Mouse (Mus musculus) heart, embryonic 11.5 days (tissue): ENCODE results near the gene Fancm. TPM values are rescaled to one million over a fixed set of nuclear protein-coding genes. Genes with fewer than 3 reads are reported as not detected.
"Not testable (repeated sequence)": the region's sequence is repeated elsewhere in the genome, so short reads cannot be mapped to it uniquely, and the experiment has no call there.

Experiments used
- ATAC-seq: fragments of 200-750 bp; cut with Nextera tagmentation; replicated peaks from 2 replicates; pipeline ENCODE4 v1.8.0; 2017; ENCODE audit warnings: moderate library complexity; ENCODE audit not compliant: insufficient number of reproducible peaks, low FRiP score, low TSS enrichment
- H3K27ac ChIP-seq: fragments of 300-500 bp; sonication (generic); 2 replicates; pipeline ENCODE4 v1.5.1; 2014; ENCODE audit warnings: mild to moderate bottlenecking, low read depth, low read length
- H3K27me3 ChIP-seq: fragments of 300-500 bp; sonication (generic); 2 replicates; pipeline ENCODE4 v1.6.1; 2014; ENCODE audit warnings: mild to moderate bottlenecking, low read length, mixed read lengths; ENCODE audit not compliant: control insufficient read depth, insufficient read depth
- H3K36me3 ChIP-seq: fragments of 300-500 bp; sonication (generic); 2 replicates; pipeline ENCODE4 v1.6.1; 2014; ENCODE audit warnings: mild to moderate bottlenecking, low read length, moderate library complexity, mixed read lengths; ENCODE audit not compliant: control insufficient read depth, insufficient read depth
- H3K4me1 ChIP-seq: fragments of 300-500 bp; sonication (generic); 2 replicates; pipeline ENCODE4 v1.6.1; 2014; ENCODE audit warnings: low read length; ENCODE audit not compliant: control insufficient read depth, insufficient read depth
- H3K4me2 ChIP-seq: fragments of 300-500 bp; sonication (generic); 2 replicates; pipeline ENCODE4 v1.6.1; 2014; ENCODE audit warnings: mild to moderate bottlenecking, moderate library complexity
- H3K4me3 ChIP-seq: fragments of 300-500 bp; sonication (generic); 2 replicates; pipeline ENCODE4 v1.5.1; 2014; ENCODE audit warnings: low read depth, low read length
- H3K9ac ChIP-seq: fragments of 300-500 bp; sonication (generic); 2 replicates; pipeline ENCODE4 v1.6.1; 2014; ENCODE audit warnings: mild to moderate bottlenecking, low read depth, low read length, moderate library complexity
- H3K9me3 ChIP-seq: fragments of 300-500 bp; sonication (generic); replicated peaks from 2 replicates; pipeline ENCODE4 v1.6.1; 2016; ENCODE audit warnings: low read length; ENCODE audit not compliant: control insufficient read depth
- WGBS: fragments of 180-500 bp; shearing (Covaris S2); extraction: QIAGEN DNeasy Blood & Tissue Kit; methylation state at CpG from one replicate; pipeline ENCODE4 v1.1.7; 2014; ENCODE audit not compliant: insufficient replicate concordance; 5-methylcytosine and 5-hydroxymethylcytosine counted together
- polyA plus RNA-seq: library from polyadenylated mRNA; unstranded; fragments of >200 nt; fragmentation: Nextera tagmentation; extraction: Ambion mirVana; gene quantifications from 2 replicates; pipeline ENCODE4 v1.2.1, GENCODE M21; 2014

Fancm gene
- polyA plus RNA-seq, 1 experiment from 2014 or later, result 9.7 TPM

DNA sequence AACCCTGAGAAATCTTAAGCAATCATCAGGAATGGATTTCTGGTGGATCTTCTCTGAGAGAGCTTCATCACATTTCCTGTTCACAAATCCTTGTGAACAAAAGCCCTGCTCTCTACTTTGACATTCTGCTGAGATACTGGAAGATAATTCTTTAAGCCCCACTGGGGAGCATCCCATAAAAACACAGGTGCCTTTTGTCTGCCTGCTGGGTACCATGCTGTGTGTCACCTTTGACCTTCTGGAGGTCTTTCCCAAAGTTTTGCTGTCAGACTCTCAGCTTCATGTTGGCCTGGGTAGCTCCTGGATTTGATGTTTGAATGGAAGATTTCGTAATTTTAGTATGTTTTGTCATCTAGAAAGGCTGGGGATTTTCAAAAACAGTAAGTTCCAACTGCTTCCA is 33.3 kb downstream of the Fancm start:
- 71% methylated on average over 1 of the region's 1 CpGs for WGBS
- Histone ChIP-seq H3K4me1 (no peaks in the 10 kb centered on the region), H3K9me3 (no peaks in the 10 kb centered on the region), H3K27ac (no peak overlapping the region), H3K9ac (no peak overlapping the region), H3K4me3 (no peak overlapping the region), H3K4me2 (no peak overlapping the region), H3K36me3 (peaks cover 9% of the 10 kb centered on the region; the same call in 1 of the 2 replicates), H3K27me3 (no peaks in the 10 kb centered on the region)
- ATAC-seq, result no peak

DNA sequence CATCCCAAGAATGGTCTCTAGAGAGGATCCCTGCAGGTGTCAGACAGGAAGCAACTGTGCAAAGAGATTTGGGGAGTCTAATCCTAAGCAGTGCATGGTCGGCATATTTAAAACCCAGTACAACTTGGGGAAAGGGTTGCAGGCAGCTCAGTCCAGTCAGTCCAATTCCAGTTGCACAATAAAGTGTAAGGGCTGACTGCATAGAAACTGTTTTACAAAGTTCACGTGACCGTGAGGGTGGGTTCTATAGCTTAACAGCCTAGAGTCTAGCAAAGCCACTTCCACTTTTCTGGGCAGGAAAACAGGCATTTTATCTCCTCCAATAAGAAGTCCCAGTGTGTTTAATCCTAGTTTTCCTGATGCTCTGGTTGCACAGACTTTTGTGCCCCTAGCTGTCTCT is 36.1 kb downstream of the Fancm start:
- no peaks in the 10 kb centered on the region for H3K9me3 ChIP-seq

DNA sequence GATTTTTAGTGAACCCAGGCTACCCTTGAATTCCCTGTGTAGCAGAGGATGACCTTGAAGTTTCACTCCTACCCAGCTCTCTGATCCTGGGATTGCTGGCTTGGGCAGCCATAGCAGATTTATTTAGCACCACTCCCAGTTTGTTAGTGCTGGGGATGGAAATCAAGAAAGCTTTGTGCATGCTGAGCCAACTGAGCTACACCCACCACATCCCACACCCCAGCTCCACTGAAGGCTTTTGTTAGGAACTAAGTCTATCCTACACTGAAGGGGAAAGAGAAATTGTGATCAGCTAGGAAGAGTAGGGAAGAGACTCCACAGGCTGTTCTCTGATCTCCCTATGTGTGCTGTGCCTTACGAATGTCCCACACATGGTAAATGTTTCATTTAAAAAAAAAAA is 37.4 kb downstream of the Fancm start:
- Histone ChIP-seq H3K9ac (no peak overlapping the region), H3K4me3 (no peak overlapping the region), H3K4me1 (no peaks in the 10 kb centered on the region), H3K36me3 (peaks cover 6% of the 10 kb centered on the region; the same call in 1 of the 2 replicates), H3K4me2 (no peak overlapping the region), H3K9me3 (no peaks in the 10 kb centered on the region), H3K27me3 (no peaks in the 10 kb centered on the region), H3K27ac (no peak overlapping the region)
- WGBS, result 85% methylated on average over 1 of the region's 1 CpGs
- no peak for ATAC-seq

More for the DNA sequence above, 36.1 kb downstream of the Fancm start:
- Histone ChIP-seq H3K36me3 (peaks cover 4% of the 10 kb centered on the region; the same call in 1 of the 2 replicates), H3K27ac (no peak overlapping the region), H3K9ac (no peak overlapping the region), H3K4me2 (no peak overlapping the region), H3K4me3 (no peak overlapping the region), H3K4me1 (no peaks in the 10 kb centered on the region), H3K27me3 (no peaks in the 10 kb centered on the region)
- no peak for ATAC-seq
- WGBS, result 82% methylated on average over 3 of the region's 3 CpGs

DNA sequence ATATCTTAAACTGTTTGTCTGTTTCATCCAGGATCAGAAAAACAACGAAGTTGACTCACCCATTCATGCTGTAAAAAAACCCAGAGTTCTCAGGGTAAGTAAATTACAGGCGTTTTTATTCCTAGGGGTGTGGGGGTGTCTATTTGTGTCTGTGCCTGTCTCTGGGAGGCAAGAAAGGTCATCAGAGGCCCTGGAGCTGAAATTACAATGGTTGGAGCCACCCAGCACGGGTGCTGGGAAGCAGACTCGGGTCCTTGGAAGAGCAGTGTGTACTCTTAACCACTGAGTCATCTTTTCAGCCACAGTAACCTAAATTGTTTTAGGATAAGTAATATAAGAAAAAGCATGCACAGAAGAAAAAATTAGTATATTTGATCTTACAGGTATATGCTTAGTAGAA is 38.5 kb downstream of the Fancm start:
- no peaks in the 10 kb centered on the region for H3K9me3 ChIP-seq
- no peak for ATAC-seq
- no peak overlapping the region for H3K27ac ChIP-seq
- H3K27me3 ChIP-seq, result no peaks in the 10 kb centered on the region
- H3K4me2 ChIP-seq, result no peak overlapping the region
- peaks cover 6% of the 10 kb centered on the region; the same call in 1 of the 2 replicates for H3K36me3 ChIP-seq
- H3K4me3 ChIP-seq, result no peak overlapping the region
- no peaks in the 10 kb centered on the region for H3K4me1 ChIP-seq
- 80% methylated on average over 4 of the region's 4 CpGs for WGBS
- H3K9ac ChIP-seq, result no peak overlapping the region

DNA sequence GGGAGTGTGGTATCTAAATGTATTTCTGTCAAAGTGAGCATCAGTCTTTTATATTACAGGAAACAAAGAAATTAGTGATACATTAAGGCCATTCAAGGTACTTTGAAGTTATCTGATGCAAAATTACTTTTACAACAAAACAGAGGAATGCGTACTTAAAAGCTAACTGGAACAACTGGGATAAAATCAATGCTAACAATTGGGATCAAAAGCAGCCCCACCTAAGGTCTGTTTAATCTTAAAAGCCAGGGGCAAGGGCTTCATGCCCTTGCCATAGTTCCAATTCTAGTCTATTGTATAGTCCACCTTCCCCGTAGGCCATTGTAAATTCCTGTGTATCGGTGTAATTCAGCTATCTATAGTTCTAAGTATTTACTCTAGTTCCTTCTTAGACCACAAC is 39.6 kb downstream of the Fancm start:
- not testable (repeated sequence) for H3K4me1 ChIP-seq, H3K9me3 ChIP-seq, H3K27me3 ChIP-seq, H3K36me3 ChIP-seq, ATAC-seq, H3K4me2 ChIP-seq, H3K4me3 ChIP-seq, H3K27ac ChIP-seq, H3K9ac ChIP-seq
- WGBS, result 81% methylated on average over 3 of the region's 3 CpGs

DNA sequence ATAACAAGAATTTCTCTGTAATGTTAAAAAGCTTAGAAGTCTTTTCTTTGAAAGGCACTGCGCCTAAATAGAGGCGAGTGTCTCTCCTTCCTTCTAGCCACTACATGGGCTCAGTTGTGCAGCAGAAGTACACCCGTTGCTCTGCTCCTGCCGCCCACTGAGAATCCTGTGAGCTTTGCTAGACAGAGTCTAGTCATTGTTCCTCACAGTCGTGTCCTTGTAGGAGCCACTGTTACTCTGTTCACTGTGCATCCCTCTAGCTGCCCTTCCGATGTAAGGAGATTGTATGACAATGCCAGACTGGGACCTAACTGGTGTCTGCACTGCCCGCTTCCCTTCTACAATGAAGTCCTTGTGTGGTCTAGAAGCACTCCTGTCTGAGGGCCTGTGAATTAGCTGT is 43.6 kb downstream of the Fancm start:
- peaks cover 11% of the 10 kb centered on the region; the same call in 1 of the 2 replicates for H3K36me3 ChIP-seq

DNA sequence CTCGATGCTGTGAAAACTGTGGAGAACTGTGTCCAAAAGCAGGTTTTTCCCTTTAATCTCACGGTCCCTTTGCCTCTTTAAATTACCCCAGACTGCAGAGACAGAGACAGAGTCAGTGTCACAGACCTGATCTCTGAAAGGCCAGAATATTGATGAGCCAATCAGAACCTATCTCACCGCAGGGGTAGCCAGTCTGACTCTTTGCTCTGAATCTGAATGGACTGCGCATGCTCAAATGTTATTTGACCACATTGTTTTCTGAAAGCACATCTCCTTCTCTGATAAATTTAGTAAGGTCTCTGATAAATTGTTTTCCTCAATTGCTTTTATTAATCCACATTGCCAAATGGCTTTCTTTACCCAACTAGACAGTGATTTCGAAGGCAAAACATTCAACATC is 44.0 kb downstream of the Fancm start:
- Histone ChIP-seq H3K9me3 (no peaks in the 10 kb centered on the region), H3K27ac (no peak overlapping the region), H3K4me3 (no peak overlapping the region), H3K36me3 (peaks cover 11% of the 10 kb centered on the region; the same call in 1 of the 2 replicates), H3K27me3 (no peaks in the 10 kb centered on the region), H3K9ac (no peak overlapping the region), H3K4me1 (no peaks in the 10 kb centered on the region), H3K4me2 (no peak overlapping the region)
- ATAC-seq, result no peak
- 91% methylated on average over 5 of the region's 5 CpGs for WGBS

More for the DNA sequence above, 43.6 kb downstream of the Fancm start:
- H3K4me3 ChIP-seq, result no peak overlapping the region
- H3K4me2 ChIP-seq, result no peak overlapping the region
- no peak for ATAC-seq
- no peaks in the 10 kb centered on the region for H3K27me3 ChIP-seq
- no peaks in the 10 kb centered on the region for H3K9me3 ChIP-seq
- H3K4me1 ChIP-seq, result no peaks in the 10 kb centered on the region
- no peak overlapping the region for H3K27ac ChIP-seq
- H3K9ac ChIP-seq, result no peak overlapping the region
- 90% methylated on average over 7 of the region's 7 CpGs for WGBS

DNA sequence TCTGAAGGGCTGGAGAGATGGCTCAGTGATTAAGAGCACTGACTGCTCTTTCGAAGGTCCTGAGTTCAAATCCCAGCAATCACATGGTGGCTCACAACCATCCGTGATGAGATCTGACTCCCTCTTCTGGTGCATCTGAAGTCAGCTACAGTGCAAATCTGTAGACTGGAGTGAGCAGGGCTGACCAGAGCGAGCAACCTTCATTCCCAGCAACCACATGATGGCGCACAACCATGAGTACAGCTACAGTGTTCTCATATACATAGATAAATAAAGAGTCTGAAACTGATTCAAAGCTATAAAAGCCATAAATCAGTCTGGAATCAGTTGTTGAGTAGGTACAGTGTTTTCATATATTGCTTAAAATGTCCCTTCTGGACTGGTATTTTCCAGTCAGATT is 60.7 kb downstream of the Fancm start:
- WGBS, result 93% methylated on average over 4 of the region's 4 CpGs
- H3K27ac ChIP-seq, H3K9ac ChIP-seq, H3K27me3 ChIP-seq, H3K9me3 ChIP-seq, H3K4me1 ChIP-seq, H3K4me2 ChIP-seq, ATAC-seq, H3K4me3 ChIP-seq: not testable (repeated sequence)
- H3K36me3 ChIP-seq, result peaks cover 10% of the 10 kb centered on the region
